Mouse (Mus musculus): Measurements from ENCODE around the gene Mrpl58.

GRCm38 (mm10) chr11:115382891-115383290 lies 20.7 kb upstream of the Mrpl58 start:
- TF ChIP-seq TAL1 (IDR thresholded peaks at IDR 0.05; ENCODE audit: low read length): no peak
- TF ChIP-seq GATA1 (IDR thresholded peaks at IDR 0.05; ENCODE audit: low read length): no peak

All from erythroblast, embryonic 14.5 days (primary cell).